Mouse (Mus musculus): ENCODE measurements around the gene 2900026A02Rik. TPM values are rescaled to one million over a fixed set of nuclear protein-coding genes. Genes with fewer than 3 reads are reported as not detected.
A peak's percentile ranks its signal among the peaks of the same experiment; 100 is the strongest.

Gene 2900026A02Rik
- total RNA-seq, 4 experiments from 2014 or later, result 21.3 to 26.3 (median 23.9) TPM

- no peak for DNase-seq (ENCODE audit: low spot score in 2 of 2)
Measured at GRCm38 (mm10) chr5:113212156-113212835, 8.7 kb downstream of the 2900026A02Rik start.

- no peak for DNase-seq (ENCODE audit: low spot score in 2 of 2)
Measured at GRCm38 (mm10) chr5:113210314-113210713, 10.7 kb downstream of the 2900026A02Rik start.

- no peak for DNase-seq (ENCODE audit: low spot score in 2 of 2)
Measured at GRCm38 (mm10) chr5:113209898-113210297, 11.1 kb downstream of the 2900026A02Rik start.

- DNase-seq (ENCODE audit: low spot score in 2 of 2), result no peak
Measured at GRCm38 (mm10) chr5:113209401-113209750, 11.7 kb downstream of the 2900026A02Rik start.

GRCm38 (mm10) chr5:113208622-113209400, 12.2 kb downstream of the 2900026A02Rik start:
- peak; percentile 79 to 84 for DNase-seq (ENCODE audit: low spot score in 2 of 2)

- no peak for DNase-seq (ENCODE audit: low spot score in 2 of 2)
Measured at GRCm38 (mm10) chr5:113208048-113208447, 13.0 kb downstream of the 2900026A02Rik start.

- no peak for DNase-seq (ENCODE audit: low spot score in 2 of 2)
Measured at GRCm38 (mm10) chr5:113206670-113207352, 14.2 kb downstream of the 2900026A02Rik start.

- no peak for DNase-seq (ENCODE audit: low spot score in 2 of 2)
Measured at GRCm38 (mm10) chr5:113204193-113204592, 16.8 kb downstream of the 2900026A02Rik start.

GRCm38 (mm10) chr5:113199772-113200134, 21.3 kb downstream of the 2900026A02Rik start:
- no peak for DNase-seq (ENCODE audit: low spot score in 2 of 2)

GRCm38 (mm10) chr5:113199126-113199771, 21.8 kb downstream of the 2900026A02Rik start:
- no peak for DNase-seq (ENCODE audit: low spot score in 2 of 2)

GRCm38 (mm10) chr5:113196916-113197794, 23.9 kb downstream of the 2900026A02Rik start:
- DNase-seq (ENCODE audit: low spot score in 2 of 2), result no peak

- no peak for DNase-seq (ENCODE audit: low spot score in 2 of 2)
Measured at GRCm38 (mm10) chr5:113195907-113196306, 25.1 kb downstream of the 2900026A02Rik start.

- no peak for DNase-seq (ENCODE audit: low spot score in 2 of 2)
Measured at GRCm38 (mm10) chr5:113195451-113195850, 25.6 kb downstream of the 2900026A02Rik start.

GRCm38 (mm10) chr5:113193762-113194161, 27.3 kb downstream of the 2900026A02Rik start:
- DNase-seq (ENCODE audit: low spot score in 2 of 2), result no peak

- DNase-seq (ENCODE audit: low spot score in 2 of 2), result no peak
Measured at GRCm38 (mm10) chr5:113191901-113192300, 29.1 kb downstream of the 2900026A02Rik start.

- DNase-seq (ENCODE audit: low spot score in 2 of 2), result no peak
Measured at GRCm38 (mm10) chr5:113190558-113190957, 30.5 kb downstream of the 2900026A02Rik start.

- no peak for DNase-seq (ENCODE audit: low spot score in 2 of 2)
Measured at GRCm38 (mm10) chr5:113181441-113181840, 39.6 kb downstream of the 2900026A02Rik start.

- no peak for DNase-seq (ENCODE audit: low spot score in 2 of 2)
Measured at GRCm38 (mm10) chr5:113180755-113181154, 40.3 kb downstream of the 2900026A02Rik start.

GRCm38 (mm10) chr5:113179843-113180682, 41.0 kb downstream of the 2900026A02Rik start:
- peak; percentile 85 to 86 for DNase-seq (ENCODE audit: low spot score in 2 of 2)

GRCm38 (mm10) chr5:113179451-113179842, 41.6 kb downstream of the 2900026A02Rik start:
- DNase-seq (ENCODE audit: low spot score in 2 of 2), result no peak
